8 mouse cellular contexts compared by ENCODE assay signal in the genomic region with DNA sequence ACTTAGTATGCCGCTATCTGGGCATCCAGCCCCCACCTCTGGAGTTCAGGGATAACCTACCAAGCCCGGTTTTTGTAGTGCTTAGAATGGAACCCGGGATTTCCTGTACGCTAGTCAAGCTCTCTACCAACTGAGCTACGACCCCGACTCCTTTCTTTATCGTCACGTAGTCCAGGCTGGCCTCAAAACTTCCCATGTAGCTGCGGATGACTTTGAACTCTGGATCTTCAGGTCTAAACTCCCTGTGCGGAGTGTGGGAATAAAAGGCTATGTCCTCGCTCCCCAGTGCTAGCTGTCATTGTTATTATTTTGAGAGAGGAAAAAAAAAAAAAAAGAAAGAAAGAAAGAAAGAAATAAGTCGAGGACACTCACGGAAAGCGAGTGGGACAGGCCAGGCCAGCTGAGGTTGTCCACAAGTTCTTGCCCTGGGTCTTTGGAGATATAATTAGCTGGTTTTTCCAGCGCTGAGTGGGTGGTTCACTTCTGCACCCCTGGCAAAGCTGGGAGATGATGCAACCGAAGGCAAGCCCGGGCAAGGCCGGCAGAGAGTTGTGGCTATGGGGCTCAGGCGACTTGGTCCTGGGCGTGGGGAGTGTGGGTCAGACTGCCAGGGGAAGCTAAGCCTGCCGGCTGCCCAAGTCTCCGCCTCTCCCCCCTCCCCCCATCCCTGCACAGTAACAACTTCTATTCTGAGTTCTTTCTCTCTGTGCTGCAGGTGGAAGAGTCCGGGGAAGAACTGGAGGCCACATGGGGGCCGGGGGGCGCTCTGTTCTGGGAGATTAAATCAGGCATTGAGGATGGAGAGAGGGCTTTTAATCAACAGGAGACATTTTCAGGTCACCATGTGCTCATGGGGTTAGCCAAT. TPM values are rescaled to one million over a fixed set of nuclear protein-coding genes. Genes with fewer than 3 reads are reported as not detected.
A peak's percentile ranks its signal among the peaks of the same experiment; 100 is the strongest.
DNase-seq lines count a peak whose midpoint lies in the region; ATAC-seq and TF ChIP-seq lines count a peak whose summit lies in the region.

No protein-coding gene starts in this region.

- peak overlapping the region; percentile 75 for H3K4me3 ChIP-seq in ES-Bruce4 (ENCODE audit: low read depth, low read length)
- peak overlapping the region; percentile 30 for H3K4me3 ChIP-seq in kidney, embryonic 15.5 days (replicated peaks)
- H3K4me3 ChIP-seq in stomach, embryonic 14.5 days (ENCODE audit: low read depth, low read length), result peak overlapping the region; percentile 20

- no peaks in the 10 kb centered on the region for H3K9me3 ChIP-seq in ES-Bruce4 (replicated peaks; ENCODE audit: control insufficient read depth, insufficient read depth, low read length, poor library complexity, severe bottlenecking)
- no peaks in the 10 kb centered on the region for H3K9me3 ChIP-seq in kidney, embryonic 15.5 days (replicated peaks)
- H3K9me3 ChIP-seq in stomach, embryonic 14.5 days (ENCODE audit: control insufficient read depth, low read depth, low read length), result no peaks in the 10 kb centered on the region

- no peak for TF ChIP-seq CTCF in ES-Bruce4 (IDR thresholded peaks at IDR 0.05; ENCODE audit: low read depth, low read length)

- peak overlapping the region; percentile 56 for H3K4me2 ChIP-seq in kidney, embryonic 15.5 days
- H3K4me2 ChIP-seq in stomach, embryonic 14.5 days (replicated peaks; ENCODE audit: low read depth, low read length), result peak overlapping the region; percentile 47

- TF ChIP-seq EP300 in ES-Bruce4 (IDR thresholded peaks at IDR 0.05; ENCODE audit: insufficient read depth, low read depth, low read length), result peak; percentile 91

- peak overlapping the region; percentile 96 for H3K27ac ChIP-seq in ES-Bruce4 (ENCODE audit: insufficient read depth, low read length)
- no peak overlapping the region for H3K27ac ChIP-seq in kidney, embryonic 15.5 days
- H3K27ac ChIP-seq in stomach, embryonic 14.5 days (ENCODE audit: low read length), result peak overlapping the region; percentile 22; the same call in 1 of the 2 replicates

- DNase-seq in A20 (ENCODE audit: low read depth, low spot score), result peak; percentile 81
- peak; percentile 51 for DNase-seq in embryo, embryonic 9.5 days (ENCODE audit: extremely low spot score)
- peak; percentile 78 to 86 for DNase-seq in heart, adult 9 months (ENCODE audit: low spot score in 2 of 2)
- peak; percentile 81 for DNase-seq in lung, postnatal 25 days (ENCODE audit: low spot score)
- no peak for DNase-seq in frontal cortex, postnatal 14 days (ENCODE audit: low spot score in 2 of 2)

- TF ChIP-seq POLR2A in ES-Bruce4 (IDR thresholded peaks at IDR 0.05; ENCODE audit: insufficient read depth, low read length), result no peak

- no peak; the same call in 1 of the 2 replicates for ATAC-seq in kidney, embryonic 15.5 days (replicated peaks; ENCODE audit: low FRiP score)
- 0 out of 2 replicates have a peak, but pooled peaks have one; percentile 31 for ATAC-seq in stomach, embryonic 14.5 days (ENCODE audit: insufficient number of reproducible peaks, insufficient read depth, low FRiP score, low read depth)

- peaks cover 2% of the 10 kb centered on the region for H3K36me3 ChIP-seq in ES-Bruce4 (ENCODE audit: control insufficient read depth, insufficient read depth, low read length, poor library complexity, severe bottlenecking)
- no peaks in the 10 kb centered on the region for H3K36me3 ChIP-seq in kidney, embryonic 15.5 days
- H3K36me3 ChIP-seq in stomach, embryonic 14.5 days (ENCODE audit: control insufficient read depth, insufficient read depth, low read length), result no peaks in the 10 kb centered on the region

- peaks cover 4% of the 10 kb centered on the region for H3K4me1 ChIP-seq in ES-Bruce4 (ENCODE audit: control insufficient read depth, insufficient read depth, low read length)
- peaks cover 32% of the 10 kb centered on the region for H3K4me1 ChIP-seq in kidney, embryonic 15.5 days
- peaks cover 7% of the 10 kb centered on the region; the same call in 1 of the 2 replicates for H3K4me1 ChIP-seq in stomach, embryonic 14.5 days (ENCODE audit: control insufficient read depth, insufficient read depth, low read length)

- H3K27me3 ChIP-seq in ES-Bruce4 (ENCODE audit: control insufficient read depth, insufficient read depth, low read length, poor library complexity, severe bottlenecking), result no peaks in the 10 kb centered on the region
- H3K27me3 ChIP-seq in kidney, embryonic 15.5 days, result peaks cover 15% of the 10 kb centered on the region
- 0 out of 2 replicates have a peak, but pooled peaks cover 5% of the 10 kb centered on the region for H3K27me3 ChIP-seq in stomach, embryonic 14.5 days (ENCODE audit: control insufficient read depth, insufficient read depth, low read length)

- 11% methylated on average over 25 of the region's 25 CpGs for WGBS in kidney, embryonic 15.5 days
- 13% methylated on average over 25 of the region's 25 CpGs for WGBS in stomach, embryonic 14.5 days

- H3K9ac ChIP-seq in ES-Bruce4 (ENCODE audit: low read depth, poor library complexity, severe bottlenecking), result peak overlapping the region; percentile 85
- H3K9ac ChIP-seq in kidney, embryonic 15.5 days, result no peak overlapping the region
- H3K9ac ChIP-seq in stomach, embryonic 14.5 days (replicated peaks; ENCODE audit: low read depth, low read length), result no peak overlapping the region

RNA-seq across cellular contexts. Expression of a gene that starts 12.0 kb away (rescaled TPM):
- 171 and 178 TPM in 2 replicates for polyA plus RNA-seq in ES-Bruce4 (2011; ENCODE audit: insufficient read depth, insufficient read length, low read depth, missing spikeins)
- polyA plus RNA-seq in kidney, embryonic 15.5 days (2015; fragmentation: Nextera tagmentation; extraction: Ambion mirVana), result 62.2 and 79.3 TPM in 2 replicates
- 62.0 and 62.6 TPM in 2 replicates for polyA plus RNA-seq in stomach, embryonic 14.5 days (2014; fragmentation: Nextera tagmentation; extraction: Ambion mirVana)

RNA-seq across cellular contexts. Expression of a gene that starts 35.2 kb away (rescaled TPM):
- polyA plus RNA-seq in ES-Bruce4 (2011; ENCODE audit: insufficient read depth, insufficient read length, low read depth, missing spikeins), result not detected in 2 replicates
- 0.34 and 0.35 TPM in 2 replicates for polyA plus RNA-seq in kidney, embryonic 15.5 days (2015; fragmentation: Nextera tagmentation; extraction: Ambion mirVana)
- polyA plus RNA-seq in stomach, embryonic 14.5 days (2014; fragmentation: Nextera tagmentation; extraction: Ambion mirVana), result 0.39 and 0.97 TPM in 2 replicates

RNA-seq across cellular contexts. Expression of a gene that starts 46.3 kb away (rescaled TPM):
- 541 and 557 TPM in 2 replicates for polyA plus RNA-seq in ES-Bruce4 (2011; ENCODE audit: insufficient read depth, insufficient read length, low read depth, missing spikeins)
- 605 and 671 TPM in 2 replicates for polyA plus RNA-seq in kidney, embryonic 15.5 days (2015; fragmentation: Nextera tagmentation; extraction: Ambion mirVana)
- 593 and 674 TPM in 2 replicates for polyA plus RNA-seq in stomach, embryonic 14.5 days (2014; fragmentation: Nextera tagmentation; extraction: Ambion mirVana)

Comparison
In these comparisons a context has a peak if more than half of its experiments do, and no peak if none do; other contexts are left out.
1. DNase-seq: peak in A20 (single experiment), embryo, embryonic 9.5 days (single experiment), heart, adult 9 months (2 of 2) and lung, postnatal 25 days (single experiment); none in frontal cortex, postnatal 14 days (0 of 2).
2. H3K4me3 ChIP-seq: peak in every context shown above with its lines; median percentile 75 in ES-Bruce4; 30 in kidney, embryonic 15.5 days; 20 in stomach, embryonic 14.5 days.